Mouse (Mus musculus): Measurements from ENCODE around the gene Mpp5. TPM values are rescaled to one million over a fixed set of nuclear protein-coding genes. Genes with fewer than 3 reads are reported as not detected.

Gene Mpp5
- polyA plus RNA-seq, 1 experiment, result 7.5 TPM

DNA sequence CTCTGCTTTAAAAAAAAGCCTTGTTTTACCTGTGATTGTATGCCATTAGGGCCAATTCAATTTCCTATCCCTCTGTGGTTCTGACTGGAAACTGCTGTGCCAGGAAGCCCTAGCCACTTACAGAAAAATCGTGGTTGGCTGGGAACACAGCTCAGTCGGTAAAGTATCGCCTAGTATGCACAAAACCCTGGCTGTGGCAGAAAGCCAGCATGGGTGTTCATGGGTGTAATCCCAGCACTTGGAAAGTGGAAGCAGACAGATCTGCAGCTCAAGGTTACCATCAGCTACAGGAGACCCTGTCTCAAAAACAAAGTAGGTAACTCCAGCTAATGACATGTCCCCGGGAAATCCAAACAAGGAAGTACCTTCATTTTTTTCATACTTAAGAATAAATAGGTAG, 91.2 kb downstream of the Mpp5 start:
- Histone ChIP-seq H3K27ac (ENCODE audit: control insufficient read depth, insufficient read depth, low read depth, low read length) (no peak overlapping the region), H3K36me3 (ENCODE audit: control insufficient read depth, insufficient read depth, low read length) (peaks cover 2% of the 10 kb centered on the region), H3K4me1 (ENCODE audit: control insufficient read depth, insufficient read depth, low read length) (no peaks in the 10 kb centered on the region), H3K4me3 (ENCODE audit: control insufficient read depth, low read depth, low read length) (no peak overlapping the region), H3K27me3 (ENCODE audit: control insufficient read depth, insufficient read depth, low read length) (no peaks in the 10 kb centered on the region)
- no peak for TF ChIP-seq CTCF (IDR thresholded peaks at IDR 0.05; ENCODE audit: control insufficient read depth, insufficient read depth, insufficient replicate concordance, low read depth, low read length)
- no peak for TF ChIP-seq POLR2A (IDR thresholded peaks at IDR 0.05; ENCODE audit: control insufficient read depth, low read depth, low read length)

DNA sequence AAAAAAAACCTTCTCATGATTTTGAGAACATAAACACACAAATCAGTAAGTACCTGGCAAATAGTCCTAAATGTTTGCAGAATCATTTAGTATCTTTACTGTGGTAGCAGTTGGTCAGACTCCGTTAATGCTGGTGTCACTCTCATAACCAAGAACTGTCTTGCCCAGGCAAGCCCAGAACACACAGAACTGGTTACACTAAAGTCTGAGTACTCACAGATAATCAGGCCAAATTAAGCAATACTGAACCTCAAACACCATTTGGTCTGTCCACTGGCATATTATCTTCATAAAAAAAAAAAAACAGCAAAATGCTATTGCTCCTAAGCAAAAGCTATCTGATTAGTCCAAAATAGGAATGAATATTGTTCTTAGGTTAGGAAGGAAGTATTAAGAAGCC, 93.7 kb downstream of the Mpp5 start:
- no peak overlapping the region for H3K4me3 ChIP-seq (ENCODE audit: control insufficient read depth, low read depth, low read length)
- TF ChIP-seq CTCF (IDR thresholded peaks at IDR 0.05; ENCODE audit: control insufficient read depth, insufficient read depth, insufficient replicate concordance, low read depth, low read length) (no peak), POLR2A (IDR thresholded peaks at IDR 0.05; ENCODE audit: control insufficient read depth, low read depth, low read length) (no peak)
- no peaks in the 10 kb centered on the region for H3K4me1 ChIP-seq (ENCODE audit: control insufficient read depth, insufficient read depth, low read length)
- no peak overlapping the region for H3K27ac ChIP-seq (ENCODE audit: control insufficient read depth, insufficient read depth, low read depth, low read length)
- no peaks in the 10 kb centered on the region for H3K27me3 ChIP-seq (ENCODE audit: control insufficient read depth, insufficient read depth, low read length)
- peaks cover 2% of the 10 kb centered on the region for H3K36me3 ChIP-seq (ENCODE audit: control insufficient read depth, insufficient read depth, low read length)

DNA sequence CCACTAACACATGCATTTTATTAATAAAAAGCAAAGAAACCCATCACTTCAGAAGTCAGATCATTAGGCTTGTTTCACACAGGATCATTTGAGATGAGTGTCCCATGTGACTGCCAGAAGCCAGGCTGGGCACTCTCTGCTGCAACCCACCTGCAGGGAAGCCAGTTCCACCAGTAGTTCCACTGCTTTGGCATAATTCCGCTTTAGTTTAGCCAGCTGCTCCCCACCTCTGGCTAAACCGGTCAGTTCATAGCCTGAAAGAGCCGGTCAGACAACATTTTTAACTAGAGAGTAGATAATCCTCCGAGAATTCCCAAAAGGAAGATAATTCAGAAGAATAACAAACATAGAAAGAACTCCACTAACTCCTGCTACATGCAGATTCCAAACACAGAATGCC, 99.5 kb downstream of the Mpp5 start:
- no peak overlapping the region for H3K4me3 ChIP-seq (ENCODE audit: control insufficient read depth, low read depth, low read length)
- no peaks in the 10 kb centered on the region for H3K4me1 ChIP-seq (ENCODE audit: control insufficient read depth, insufficient read depth, low read length)
- peaks cover 1% of the 10 kb centered on the region; the same call in 1 of the 2 replicates for H3K36me3 ChIP-seq (ENCODE audit: control insufficient read depth, insufficient read depth, low read length)
- no peaks in the 10 kb centered on the region for H3K27me3 ChIP-seq (ENCODE audit: control insufficient read depth, insufficient read depth, low read length)
- H3K27ac ChIP-seq (ENCODE audit: control insufficient read depth, insufficient read depth, low read depth, low read length), result no peak overlapping the region
- no peak for TF ChIP-seq CTCF (IDR thresholded peaks at IDR 0.05; ENCODE audit: control insufficient read depth, insufficient read depth, insufficient replicate concordance, low read depth, low read length)
- TF ChIP-seq POLR2A (IDR thresholded peaks at IDR 0.05; ENCODE audit: control insufficient read depth, low read depth, low read length), result no peak

DNA sequence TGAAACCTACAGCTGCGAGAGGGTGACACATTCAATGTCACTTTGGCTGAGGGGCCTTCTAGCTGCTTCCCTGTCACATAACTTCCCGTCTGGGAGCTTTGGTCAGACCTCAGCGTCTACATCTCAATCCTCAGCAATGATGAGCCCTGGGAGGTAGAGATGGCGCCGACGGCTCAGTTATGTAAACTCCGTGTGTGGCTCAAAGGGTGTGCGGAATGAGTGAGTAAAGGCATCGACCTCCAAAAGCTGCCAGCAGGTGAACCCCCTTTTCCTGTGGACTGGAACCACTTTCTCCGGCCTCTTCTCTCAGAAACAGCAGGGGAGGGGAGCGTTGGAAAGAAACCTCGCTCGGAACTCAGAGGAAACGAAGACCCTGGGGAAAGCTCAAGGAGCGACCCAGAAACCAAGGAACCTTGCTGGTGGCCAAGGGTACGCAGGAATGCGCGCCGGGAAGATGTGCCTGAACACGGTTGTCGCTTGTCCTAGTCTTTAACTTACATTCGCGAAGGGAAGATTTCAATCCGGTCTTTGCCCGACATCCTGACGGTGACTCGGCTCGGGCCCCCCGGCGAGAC, 112.3 kb downstream of the Mpp5 start:
- peaks cover 4% of the 10 kb centered on the region for H3K4me1 ChIP-seq (ENCODE audit: control insufficient read depth, insufficient read depth, low read length)
- TF ChIP-seq CTCF (IDR thresholded peaks at IDR 0.05; ENCODE audit: control insufficient read depth, insufficient read depth, insufficient replicate concordance, low read depth, low read length) (no peak), POLR2A (IDR thresholded peaks at IDR 0.05; ENCODE audit: control insufficient read depth, low read depth, low read length) (no peak)
- H3K36me3 ChIP-seq (ENCODE audit: control insufficient read depth, insufficient read depth, low read length), result no peaks in the 10 kb centered on the region
- H3K4me3 ChIP-seq (ENCODE audit: control insufficient read depth, low read depth, low read length), result peak overlapping the region; percentile 99
- no peaks in the 10 kb centered on the region for H3K27me3 ChIP-seq (ENCODE audit: control insufficient read depth, insufficient read depth, low read length)
- H3K27ac ChIP-seq (ENCODE audit: control insufficient read depth, insufficient read depth, low read depth, low read length), result peak overlapping the region; percentile 94

DNA sequence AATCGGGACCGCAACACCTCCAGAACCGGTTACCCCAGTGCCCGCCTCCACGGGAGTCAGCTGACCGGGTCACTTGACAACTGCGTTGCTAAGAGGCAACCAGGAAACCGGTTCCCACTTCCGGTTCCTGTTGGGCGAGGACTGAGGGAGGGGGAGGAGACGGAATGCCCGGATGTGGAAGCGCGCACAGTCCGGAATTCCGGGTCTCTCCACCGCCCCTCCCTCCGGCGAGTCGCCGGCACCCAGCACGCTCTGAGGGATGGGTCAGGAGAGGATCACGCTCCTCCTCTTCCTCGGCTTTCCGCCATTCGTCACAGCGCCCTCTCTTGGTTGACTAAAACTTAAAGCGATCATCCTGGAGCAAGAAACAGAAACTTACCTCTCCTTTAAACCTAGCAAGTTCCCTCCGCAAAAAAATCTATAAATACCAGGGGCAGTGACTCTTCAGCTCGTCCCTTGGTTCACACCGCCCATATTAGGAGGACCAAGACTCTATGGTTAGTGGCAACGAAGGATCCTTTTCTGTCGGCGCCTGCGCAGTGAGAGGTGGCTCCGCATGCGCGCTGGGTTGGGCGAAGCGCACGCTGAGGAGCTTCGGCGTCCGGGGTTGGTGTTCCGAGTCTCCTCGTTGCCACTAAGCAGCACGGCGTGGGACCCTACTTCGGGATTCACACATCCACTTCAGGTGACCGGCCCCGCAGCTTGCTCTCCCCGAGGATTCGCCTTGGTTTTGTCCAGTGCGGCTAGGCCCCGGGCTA, 113.0 kb downstream of the Mpp5 start, which contains the start of the genes Atp6v1d and Eif2s1:
TSS of gene Atp6v1d (minus strand) at position 143 of the 758 bp plus-strand sequence.
TSS of gene Eif2s1 (plus strand) at position 324 of the 758 bp plus-strand sequence.
- TF ChIP-seq POLR2A (IDR thresholded peaks at IDR 0.05; ENCODE audit: control insufficient read depth, low read depth, low read length) (peak; percentile 92), CTCF (IDR thresholded peaks at IDR 0.05; ENCODE audit: control insufficient read depth, insufficient read depth, insufficient replicate concordance, low read depth, low read length) (peak; percentile 49; the same call in 1 of the 2 replicates)

DNA sequence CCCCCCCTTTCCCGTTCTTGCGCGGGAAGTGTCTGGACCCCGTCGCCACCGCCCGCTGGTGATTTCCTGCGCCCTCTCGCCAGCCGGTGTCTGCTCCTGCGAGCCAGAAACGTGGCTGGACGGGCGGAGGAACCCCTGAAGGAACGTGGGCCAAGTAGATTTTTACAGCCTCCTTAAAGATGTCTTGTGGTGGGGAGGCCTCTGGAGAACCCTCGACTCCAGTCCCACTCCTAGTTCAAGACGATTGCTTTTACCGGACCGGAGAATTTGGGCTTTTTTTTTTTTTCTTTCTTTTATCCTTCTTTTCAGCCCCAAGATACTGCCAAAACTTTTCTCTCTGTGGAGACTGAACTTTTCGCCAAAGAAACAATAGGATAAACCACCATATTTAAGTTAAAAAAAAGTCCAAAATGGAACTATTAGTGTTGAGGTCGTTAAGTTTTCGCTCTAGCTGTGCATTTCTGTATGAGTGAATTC, 113.6 kb downstream of the Mpp5 start:
- Histone ChIP-seq H3K27me3 (ENCODE audit: control insufficient read depth, insufficient read depth, low read length) (no peaks in the 10 kb centered on the region), H3K4me3 (ENCODE audit: control insufficient read depth, low read depth, low read length) (peak overlapping the region; percentile 99), H3K36me3 (ENCODE audit: control insufficient read depth, insufficient read depth, low read length) (no peaks in the 10 kb centered on the region), H3K4me1 (ENCODE audit: control insufficient read depth, insufficient read depth, low read length) (peaks cover 4% of the 10 kb centered on the region), H3K27ac (ENCODE audit: control insufficient read depth, insufficient read depth, low read depth, low read length) (peak overlapping the region; percentile 97)
- TF ChIP-seq CTCF (IDR thresholded peaks at IDR 0.05; ENCODE audit: control insufficient read depth, insufficient read depth, insufficient replicate concordance, low read depth, low read length) (no peak), POLR2A (IDR thresholded peaks at IDR 0.05; ENCODE audit: control insufficient read depth, low read depth, low read length) (no peak)

More for the DNA sequence above, 113.0 kb downstream of the Mpp5 start, which contains the start of the genes Atp6v1d and Eif2s1:
- no peaks in the 10 kb centered on the region for H3K27me3 ChIP-seq (ENCODE audit: control insufficient read depth, insufficient read depth, low read length)
- peaks cover 4% of the 10 kb centered on the region for H3K4me1 ChIP-seq (ENCODE audit: control insufficient read depth, insufficient read depth, low read length)
- H3K4me3 ChIP-seq (ENCODE audit: control insufficient read depth, low read depth, low read length), result peak within 1 kb of the TSS; percentile 99
- H3K36me3 ChIP-seq (ENCODE audit: control insufficient read depth, insufficient read depth, low read length), result no peaks in the 10 kb centered on the region
- H3K27ac ChIP-seq (ENCODE audit: control insufficient read depth, insufficient read depth, low read depth, low read length), result peak within 1 kb of the TSS; percentile 97

DNA sequence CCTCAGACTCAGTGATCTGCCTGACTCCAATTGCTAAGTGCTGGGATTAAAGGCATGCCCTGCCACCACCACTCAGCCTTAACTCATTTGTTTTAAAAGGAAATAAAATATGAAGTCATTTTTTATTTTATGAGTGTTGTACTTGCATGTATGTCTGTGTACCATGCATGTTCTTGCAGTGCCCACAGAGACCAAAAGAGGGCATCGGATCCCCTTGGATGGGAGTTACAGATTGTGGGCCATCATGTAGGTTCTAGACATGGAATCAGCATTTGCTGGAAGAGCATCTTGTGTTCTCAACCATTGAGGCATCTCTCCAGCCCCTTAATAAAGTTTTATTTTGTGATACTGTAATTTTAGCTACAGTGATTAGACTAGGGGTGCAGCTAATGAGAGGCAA, 116.7 kb downstream of the Mpp5 start:
- Histone ChIP-seq H3K36me3 (ENCODE audit: control insufficient read depth, insufficient read depth, low read length) (no peaks in the 10 kb centered on the region), H3K27me3 (ENCODE audit: control insufficient read depth, insufficient read depth, low read length) (no peaks in the 10 kb centered on the region), H3K4me3 (ENCODE audit: control insufficient read depth, low read depth, low read length) (no peak overlapping the region), H3K27ac (ENCODE audit: control insufficient read depth, insufficient read depth, low read depth, low read length) (no peak overlapping the region), H3K4me1 (ENCODE audit: control insufficient read depth, insufficient read depth, low read length) (no peaks in the 10 kb centered on the region; the same call in none of the 2 replicates)
- TF ChIP-seq CTCF (IDR thresholded peaks at IDR 0.05; ENCODE audit: control insufficient read depth, insufficient read depth, insufficient replicate concordance, low read depth, low read length), result no peak
- no peak for TF ChIP-seq POLR2A (IDR thresholded peaks at IDR 0.05; ENCODE audit: control insufficient read depth, low read depth, low read length)
